Mouse (Mus musculus) stomach, postnatal 0 days (tissue): ENCODE measurements around the gene Sdc3.

Experiments
- CTCF ChIP-seq: IDR thresholded peaks from 2 replicates; pipeline ENCODE4 v1.5.1; 2016; ENCODE audit warnings: antibody characterized with exemption, low read depth, mild to moderate bottlenecking, moderate library complexity
- EP300 ChIP-seq: optimal IDR thresholded peaks from 2 replicates; pipeline ENCODE3; 2016; ENCODE audit warnings: antibody characterized with exemption

DNA sequence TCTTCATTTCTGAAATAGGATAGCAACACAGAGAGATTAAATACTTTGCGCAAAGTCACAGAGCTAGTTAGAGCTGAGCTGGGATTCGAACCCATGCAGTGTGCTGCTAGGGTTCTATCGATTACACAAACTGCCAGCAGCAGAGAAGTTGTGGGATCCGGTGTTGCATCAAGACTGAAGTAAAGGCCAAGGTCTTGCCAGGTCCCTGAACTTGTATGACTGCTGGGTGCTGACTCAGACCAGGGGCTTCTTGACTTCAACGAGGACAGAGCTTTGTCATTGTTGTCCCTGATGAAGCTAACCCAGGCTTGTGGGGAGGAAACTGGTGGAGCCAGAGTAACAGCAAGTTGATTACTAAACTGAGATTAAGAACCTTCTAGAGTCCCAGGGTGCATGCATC lies 8.9 kb downstream of the Sdc3 start:
- no peak for TF ChIP-seq CTCF
- TF ChIP-seq EP300 = no peak
